Mouse (Mus musculus): ENCODE data around the gene Cdk20. TPM values are rescaled to one million over a fixed set of nuclear protein-coding genes. Genes with fewer than 3 reads are reported as not detected.

The Cdk20 gene
- polyA plus RNA-seq (2015; fragmentation: Nextera tagmentation; extraction: Ambion mirVana): 26.6 and 27.3 TPM in 2 replicates

DNA sequence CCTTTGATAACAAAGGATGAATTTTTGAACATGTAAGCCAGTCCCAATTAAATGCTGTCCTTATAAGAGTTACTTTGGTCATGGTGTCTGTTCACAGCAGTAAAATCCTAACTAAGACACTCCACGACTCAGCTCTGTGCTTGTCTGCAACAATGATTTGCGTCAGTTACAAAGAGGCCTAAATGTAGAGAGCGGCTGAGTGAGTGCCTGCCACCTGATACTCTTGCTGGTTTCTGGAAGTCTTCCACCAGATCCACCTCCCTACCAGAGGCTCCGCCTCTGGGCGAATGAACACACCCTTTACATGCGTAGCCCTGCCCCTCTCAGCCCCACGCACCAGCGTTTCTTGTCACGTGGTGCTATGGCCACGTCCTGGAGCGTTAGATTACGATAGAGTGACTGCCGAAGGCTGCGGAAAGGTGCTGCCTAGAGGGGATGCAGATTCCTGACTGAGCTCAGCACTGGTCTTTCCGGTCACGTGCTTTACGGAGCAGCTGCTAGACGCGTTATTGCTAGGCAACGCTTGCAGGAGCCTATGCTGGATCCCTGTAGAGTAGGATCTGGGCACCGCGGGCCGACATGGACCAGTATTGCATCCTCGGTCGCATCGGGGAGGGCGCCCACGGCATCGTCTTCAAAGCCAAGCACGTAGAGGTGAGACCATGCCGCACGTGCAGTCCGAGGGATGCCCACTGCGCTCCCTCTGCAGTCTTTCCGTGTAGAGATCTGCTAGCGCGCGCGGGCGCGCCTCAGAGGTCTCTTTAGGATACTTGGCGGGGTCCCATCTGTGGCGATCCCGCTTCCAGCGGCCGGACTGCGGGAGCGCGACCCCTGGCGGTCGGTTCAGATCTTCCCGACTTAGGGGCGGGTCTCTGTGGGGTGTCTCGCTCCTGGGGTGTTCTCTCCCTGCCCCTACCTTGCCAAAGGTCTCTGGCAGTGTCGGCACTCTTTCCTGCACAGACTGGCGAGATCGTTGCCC lies at the start of gene Cdk20:
Cdk20 (plus strand) TSS at position 298 of the 979 bp plus-strand sequence.
- WGBS: under 1% methylated on average over 55 of the region's 57 CpGs

GRCm38 (mm10) chr13:64384937-64385336 lies 47.2 kb upstream of the Cdk20 start:
- no peaks in the 10 kb centered on the region for H3K36me3 ChIP-seq (ENCODE audit: control insufficient read depth, insufficient read depth, low read length)
- no peak overlapping the region for H3K4me2 ChIP-seq (ENCODE audit: low read length)
- H3K9ac ChIP-seq (ENCODE audit: low read depth, low read length): no peak overlapping the region
- ATAC-seq: no peak
- 92% methylated on average over 3 of the region's 3 CpGs for WGBS
- no peaks in the 10 kb centered on the region for H3K9me3 ChIP-seq (ENCODE audit: control insufficient read depth, low read length)
- H3K4me1 ChIP-seq (ENCODE audit: control insufficient read depth, insufficient read depth, low read depth, low read length): no peaks in the 10 kb centered on the region
- no peak overlapping the region for H3K4me3 ChIP-seq (ENCODE audit: low read length)
- H3K27ac ChIP-seq (ENCODE audit: low read depth, low read length): no peak overlapping the region
- no peaks in the 10 kb centered on the region for H3K27me3 ChIP-seq (replicated peaks; ENCODE audit: control insufficient read depth, insufficient read depth, low read length)

More for the DNA sequence above, at the start of gene Cdk20:
- Histone ChIP-seq H3K4me2 (ENCODE audit: low read length) (peak within 1 kb of the TSS; percentile 89), H3K27me3 (replicated peaks; ENCODE audit: control insufficient read depth, insufficient read depth, low read length) (no peaks in the 10 kb centered on the region), H3K36me3 (ENCODE audit: control insufficient read depth, insufficient read depth, low read length) (no peaks in the 10 kb centered on the region), H3K4me1 (ENCODE audit: control insufficient read depth, insufficient read depth, low read depth, low read length) (peaks cover 8% of the 10 kb centered on the region), H3K9me3 (ENCODE audit: control insufficient read depth, low read length) (no peaks in the 10 kb centered on the region), H3K27ac (ENCODE audit: low read depth, low read length) (peak within 1 kb of the TSS; percentile 93), H3K9ac (ENCODE audit: low read depth, low read length) (peak within 1 kb of the TSS; percentile 79), H3K4me3 (ENCODE audit: low read length) (peak within 1 kb of the TSS; percentile 86)
- peak; percentile 99 for ATAC-seq

GRCm38 (mm10) chr13:64386048-64386447 lies 46.1 kb upstream of the Cdk20 start:
- H3K27me3 ChIP-seq (replicated peaks; ENCODE audit: control insufficient read depth, insufficient read depth, low read length): no peaks in the 10 kb centered on the region
- no peaks in the 10 kb centered on the region for H3K4me1 ChIP-seq (ENCODE audit: control insufficient read depth, insufficient read depth, low read depth, low read length)
- no peak overlapping the region for H3K9ac ChIP-seq (ENCODE audit: low read depth, low read length)
- no peak overlapping the region for H3K27ac ChIP-seq (ENCODE audit: low read depth, low read length)
- H3K4me3 ChIP-seq (ENCODE audit: low read length): no peak overlapping the region
- no peak for ATAC-seq
- no peaks in the 10 kb centered on the region for H3K9me3 ChIP-seq (ENCODE audit: control insufficient read depth, low read length)
- H3K36me3 ChIP-seq (ENCODE audit: control insufficient read depth, insufficient read depth, low read length): no peaks in the 10 kb centered on the region
- 49% methylated on average over 2 of the region's 2 CpGs for whole genome bisulfite sequencing
- no peak overlapping the region for H3K4me2 ChIP-seq (ENCODE audit: low read length)

DNA sequence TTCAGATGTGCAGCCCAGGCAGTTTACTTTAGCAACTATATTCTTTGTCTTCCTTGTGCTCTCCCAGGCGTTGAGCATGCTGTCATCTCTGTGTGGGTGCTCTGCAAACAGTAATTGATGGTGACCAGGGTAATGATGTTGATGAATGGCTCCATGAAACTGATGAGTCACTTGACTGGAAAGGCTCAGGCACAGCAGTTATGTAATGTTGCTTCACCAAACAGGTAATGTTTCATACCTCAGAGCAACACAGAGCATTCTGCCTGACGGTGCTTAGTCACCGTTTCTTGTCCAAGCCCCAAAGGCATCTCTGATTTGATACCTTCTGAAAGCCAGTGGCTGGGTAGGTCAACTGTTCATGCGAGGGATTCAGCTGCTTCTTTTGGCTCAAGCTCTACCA lies 43.7 kb upstream of the Cdk20 start:
- 82% methylated on average over 4 of the region's 4 CpGs for WGBS
- H3K4me1 ChIP-seq (ENCODE audit: control insufficient read depth, insufficient read depth, low read depth, low read length): no peaks in the 10 kb centered on the region
- no peaks in the 10 kb centered on the region for H3K9me3 ChIP-seq (ENCODE audit: control insufficient read depth, low read length)
- H3K9ac ChIP-seq (ENCODE audit: low read depth, low read length): no peak overlapping the region
- H3K27ac ChIP-seq (ENCODE audit: low read depth, low read length): no peak overlapping the region
- H3K36me3 ChIP-seq (ENCODE audit: control insufficient read depth, insufficient read depth, low read length): no peaks in the 10 kb centered on the region
- ATAC-seq: no peak
- H3K27me3 ChIP-seq (replicated peaks; ENCODE audit: control insufficient read depth, insufficient read depth, low read length): no peaks in the 10 kb centered on the region
- no peak overlapping the region for H3K4me2 ChIP-seq (ENCODE audit: low read length)
- H3K4me3 ChIP-seq (ENCODE audit: low read length): no peak overlapping the region

GRCm38 (mm10) chr13:64396979-64397378 lies 35.1 kb upstream of the Cdk20 start:
- Histone ChIP-seq H3K4me1 (ENCODE audit: control insufficient read depth, insufficient read depth, low read depth, low read length) (no peaks in the 10 kb centered on the region), H3K27me3 (replicated peaks; ENCODE audit: control insufficient read depth, insufficient read depth, low read length) (no peaks in the 10 kb centered on the region), H3K9me3 (ENCODE audit: control insufficient read depth, low read length) (no peaks in the 10 kb centered on the region), H3K4me2 (ENCODE audit: low read length) (no peak overlapping the region), H3K27ac (ENCODE audit: low read depth, low read length) (no peak overlapping the region), H3K4me3 (ENCODE audit: low read length) (no peak overlapping the region), H3K9ac (ENCODE audit: low read depth, low read length) (no peak overlapping the region), H3K36me3 (ENCODE audit: control insufficient read depth, insufficient read depth, low read length) (no peaks in the 10 kb centered on the region)
- no peak for ATAC-seq
- 80% methylated on average over 8 of the region's 8 CpGs for WGBS

GRCm38 (mm10) chr13:64398065-64398464 lies 34.0 kb upstream of the Cdk20 start:
- H3K9me3 ChIP-seq (ENCODE audit: control insufficient read depth, low read length): no peaks in the 10 kb centered on the region
- ATAC-seq: no peak
- H3K4me3 ChIP-seq (ENCODE audit: low read length): no peak overlapping the region
- no peaks in the 10 kb centered on the region for H3K4me1 ChIP-seq (ENCODE audit: control insufficient read depth, insufficient read depth, low read depth, low read length)
- H3K27ac ChIP-seq (ENCODE audit: low read depth, low read length): no peak overlapping the region
- H3K27me3 ChIP-seq (replicated peaks; ENCODE audit: control insufficient read depth, insufficient read depth, low read length): no peaks in the 10 kb centered on the region
- no peak overlapping the region for H3K4me2 ChIP-seq (ENCODE audit: low read length)
- WGBS: 93% methylated on average over 1 of the region's 1 CpGs
- no peak overlapping the region for H3K9ac ChIP-seq (ENCODE audit: low read depth, low read length)
- no peaks in the 10 kb centered on the region for H3K36me3 ChIP-seq (ENCODE audit: control insufficient read depth, insufficient read depth, low read length)

GRCm38 (mm10) chr13:64399906-64400305 lies 32.2 kb upstream of the Cdk20 start:
- Histone ChIP-seq H3K27ac (ENCODE audit: low read depth, low read length) (no peak overlapping the region), H3K4me2 (ENCODE audit: low read length) (no peak overlapping the region), H3K9ac (ENCODE audit: low read depth, low read length) (no peak overlapping the region), H3K27me3 (replicated peaks; ENCODE audit: control insufficient read depth, insufficient read depth, low read length) (no peaks in the 10 kb centered on the region), H3K36me3 (ENCODE audit: control insufficient read depth, insufficient read depth, low read length) (no peaks in the 10 kb centered on the region), H3K4me1 (ENCODE audit: control insufficient read depth, insufficient read depth, low read depth, low read length) (no peaks in the 10 kb centered on the region), H3K4me3 (ENCODE audit: low read length) (no peak overlapping the region), H3K9me3 (ENCODE audit: control insufficient read depth, low read length) (no peaks in the 10 kb centered on the region)
- no peak for ATAC-seq
- WGBS: 89% methylated on average over 3 of the region's 3 CpGs

- Histone ChIP-seq H3K9me3 (ENCODE audit: control insufficient read depth, low read length) (no peaks in the 10 kb centered on the region), H3K36me3 (ENCODE audit: control insufficient read depth, insufficient read depth, low read length) (no peaks in the 10 kb centered on the region), H3K27ac (ENCODE audit: low read depth, low read length) (no peak overlapping the region), H3K4me3 (ENCODE audit: low read length) (no peak overlapping the region), H3K4me2 (ENCODE audit: low read length) (no peak overlapping the region), H3K4me1 (ENCODE audit: control insufficient read depth, insufficient read depth, low read depth, low read length) (no peaks in the 10 kb centered on the region), H3K27me3 (replicated peaks; ENCODE audit: control insufficient read depth, insufficient read depth, low read length) (no peaks in the 10 kb centered on the region), H3K9ac (ENCODE audit: low read depth, low read length) (no peak overlapping the region)
- no peak for ATAC-seq
- WGBS: 50% methylated on average over 7 of the region's 7 CpGs
These were observed 31.2 kb upstream of the Cdk20 start for GRCm38 (mm10) chr13:64400801-64401361.

GRCm38 (mm10) chr13:64402006-64402405 lies 30.1 kb upstream of the Cdk20 start:
- ATAC-seq: no peak
- Histone ChIP-seq H3K36me3 (ENCODE audit: control insufficient read depth, insufficient read depth, low read length) (no peaks in the 10 kb centered on the region), H3K4me1 (ENCODE audit: control insufficient read depth, insufficient read depth, low read depth, low read length) (no peaks in the 10 kb centered on the region), H3K27me3 (replicated peaks; ENCODE audit: control insufficient read depth, insufficient read depth, low read length) (no peaks in the 10 kb centered on the region), H3K9ac (ENCODE audit: low read depth, low read length) (no peak overlapping the region), H3K27ac (ENCODE audit: low read depth, low read length) (no peak overlapping the region), H3K9me3 (ENCODE audit: control insufficient read depth, low read length) (no peaks in the 10 kb centered on the region), H3K4me2 (ENCODE audit: low read length) (no peak overlapping the region), H3K4me3 (ENCODE audit: low read length) (no peak overlapping the region)
- WGBS: 68% methylated on average over 3 of the region's 3 CpGs
